Mouse (Mus musculus) frontal cortex, postnatal 10 days (tissue): ENCODE results near the gene Ube2s.

Experiments used
- DNase-seq, 2 experiments: peaks; one replicate each; pipeline ENCODE4 v3.0.0; 2022; ENCODE audit warnings: low spot score in 2 of 2, mixed read lengths in 1 of 2

Ube2s gene

GRCm38 (mm10) chr7:4777851-4778637 is 34.3 kb downstream of the Ube2s start:
- DNase-seq = no peak

DNA sequence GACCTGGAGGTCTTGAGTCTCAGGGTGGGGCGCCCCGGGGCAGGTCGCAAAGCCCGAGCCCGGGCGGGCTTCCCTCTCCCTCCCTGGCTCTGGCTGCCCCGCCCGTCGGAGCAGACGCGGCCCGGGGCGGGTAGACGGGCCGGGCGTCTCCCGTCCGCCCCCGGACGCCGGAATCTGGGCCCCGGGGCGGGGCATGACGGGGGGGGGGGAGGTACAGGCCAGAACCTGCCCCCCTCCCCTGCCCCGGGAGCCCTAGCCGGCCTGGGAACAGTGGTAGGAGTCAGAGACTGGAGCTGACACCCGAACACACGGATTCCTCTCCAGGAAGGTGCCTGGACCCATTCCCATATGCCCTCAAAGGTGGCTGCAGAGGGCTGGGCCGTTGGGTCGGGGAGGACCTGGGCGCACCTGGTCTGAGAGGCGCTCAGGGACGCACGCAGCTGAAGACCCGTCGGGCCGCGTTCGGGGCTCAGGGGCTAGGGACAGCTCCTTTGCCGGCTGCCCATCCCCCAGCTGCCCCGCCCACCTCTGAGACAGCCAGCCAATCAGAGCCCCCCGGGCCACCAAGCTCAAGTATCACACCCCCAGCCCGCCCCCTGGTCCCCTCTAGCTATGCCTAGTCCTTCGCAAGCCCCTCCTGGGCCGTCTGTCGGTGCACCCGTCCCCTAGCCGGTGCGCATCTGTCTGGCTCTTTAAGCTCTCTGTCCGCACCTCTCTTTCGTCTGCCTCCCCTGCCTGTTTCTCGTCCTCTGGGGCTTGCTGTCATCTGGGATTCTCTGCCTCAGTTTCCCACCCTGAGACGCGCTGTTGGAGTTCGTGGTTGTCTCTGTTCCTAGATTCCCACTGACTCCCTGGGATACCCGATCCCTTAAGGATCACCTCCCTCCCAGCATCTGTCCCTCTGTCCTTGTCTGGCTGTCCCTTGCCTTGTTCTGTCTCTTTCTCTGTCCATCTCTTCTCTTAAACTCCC is 35.2 kb downstream of the Ube2s start:
- peak in 1 of 2 experiments; percentile 39 for DNase-seq

DNA sequence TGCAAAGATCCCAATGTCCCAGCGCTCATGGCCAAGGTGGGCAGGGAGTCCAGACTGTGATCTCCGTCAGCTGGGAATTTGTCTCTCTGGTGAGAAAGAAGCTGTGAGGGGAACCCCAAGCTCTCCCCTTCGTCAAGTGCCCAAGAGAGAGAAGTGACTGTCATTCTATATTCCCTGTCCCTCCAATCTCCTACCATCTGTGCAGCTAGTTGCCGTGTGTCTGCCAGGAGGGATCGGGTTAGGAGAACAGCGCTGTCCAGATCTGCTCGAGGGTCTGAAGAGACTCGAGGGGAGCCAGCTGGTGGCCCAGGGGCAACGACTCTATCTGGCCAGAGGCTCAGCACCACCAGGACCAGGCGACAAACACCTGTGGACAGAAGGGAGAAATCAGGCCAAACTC is 36.3 kb downstream of the Ube2s start:
- DNase-seq = no peak

- no peak for DNase-seq
Measured at GRCm38 (mm10) chr7:4771202-4771601, 41.2 kb downstream of the Ube2s start, which contains the start of gene Fam71e2. Fam71e2 (minus strand) TSS chr7:4771302.

- DNase-seq = no peak
Measured at GRCm38 (mm10) chr7:4764946-4765710, 47.3 kb downstream of the Ube2s start.

- DNase-seq = no peak
Measured at GRCm38 (mm10) chr7:4759670-4760069, 52.7 kb downstream of the Ube2s start.

DNA sequence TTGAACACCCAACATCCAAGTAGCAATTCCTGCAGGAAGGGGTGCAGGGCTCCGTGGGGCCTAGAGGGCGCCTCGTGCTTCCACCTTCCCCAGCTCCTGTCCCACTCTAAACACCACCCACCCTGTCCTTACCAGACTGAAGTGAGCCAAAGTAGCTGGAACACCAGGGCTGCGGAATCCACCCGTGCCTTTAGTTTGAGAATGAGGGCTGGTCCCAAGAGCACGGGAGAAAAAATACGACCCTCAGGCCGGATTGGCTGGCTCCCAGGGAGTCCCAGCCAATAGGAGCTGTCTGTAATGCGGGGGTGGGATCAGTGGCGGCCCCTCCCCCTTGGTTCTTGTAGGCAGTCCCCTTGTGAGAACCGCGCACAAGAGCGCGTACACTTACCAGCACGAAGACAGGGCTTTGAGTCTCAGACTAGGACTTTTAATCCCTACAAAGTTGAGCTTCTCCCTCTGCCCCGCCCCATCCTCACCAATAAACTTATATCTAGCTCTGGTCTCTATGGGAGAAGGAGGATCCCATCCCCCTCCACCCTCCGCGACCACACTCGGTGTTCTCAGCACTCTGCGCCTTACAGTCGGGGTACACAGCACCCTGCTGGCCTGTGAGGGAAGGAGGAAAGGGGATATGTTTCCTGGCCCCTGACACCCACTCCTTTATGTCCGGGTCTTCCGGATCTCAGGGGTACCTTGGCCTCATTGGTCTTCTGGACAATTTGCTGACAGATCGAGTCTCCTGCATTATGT is 59.4 kb downstream of the Ube2s start, which contains the start of gene Cox6b2:
Gene Cox6b2, minus strand, starts transcription at position 274 of the 750 bp plus-strand sequence.
- peak; percentile 72 to 76 for DNase-seq

DNA sequence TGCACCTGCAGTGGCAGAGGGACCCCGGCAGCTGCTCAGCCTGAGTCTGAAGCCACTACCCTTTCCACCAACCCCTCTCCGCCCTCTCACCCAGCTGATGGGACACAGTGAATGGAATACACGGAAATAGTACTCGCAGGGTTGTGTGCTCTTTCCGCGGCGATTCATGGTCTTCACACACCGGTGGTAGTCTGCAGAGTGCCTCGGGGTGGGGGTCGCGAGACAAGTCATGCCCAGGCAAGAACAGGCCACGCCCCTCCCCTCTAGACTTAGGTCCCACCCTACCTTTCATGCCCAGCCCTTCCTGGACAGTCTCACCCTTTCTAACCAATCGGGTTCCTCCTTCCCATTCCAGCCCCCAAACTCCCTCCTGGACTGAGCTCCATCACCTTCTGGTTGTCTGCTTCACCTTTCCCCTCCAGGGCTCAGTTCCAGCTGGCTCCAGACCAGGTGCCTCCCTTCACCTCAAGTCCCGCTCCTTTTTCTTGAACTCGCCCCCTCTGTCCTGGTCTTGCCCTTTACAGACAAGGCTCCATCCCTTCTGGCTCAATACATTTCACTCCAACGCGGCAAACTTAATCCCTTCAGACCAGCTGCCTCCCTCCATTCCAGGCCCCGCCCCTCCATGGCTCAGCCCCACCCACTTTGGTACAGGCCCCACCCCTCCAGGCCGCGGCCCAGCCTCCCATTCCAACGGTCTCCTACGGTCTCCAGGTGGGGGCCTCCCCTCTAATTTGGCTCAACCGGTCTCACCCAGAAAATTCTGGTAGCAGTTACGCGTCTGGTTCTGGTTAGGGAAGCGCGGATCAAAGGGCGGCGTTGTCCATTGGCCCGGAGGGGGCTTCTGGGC is 60.2 kb downstream of the Ube2s start:
- peak; percentile 18 to 19 for DNase-seq

DNA sequence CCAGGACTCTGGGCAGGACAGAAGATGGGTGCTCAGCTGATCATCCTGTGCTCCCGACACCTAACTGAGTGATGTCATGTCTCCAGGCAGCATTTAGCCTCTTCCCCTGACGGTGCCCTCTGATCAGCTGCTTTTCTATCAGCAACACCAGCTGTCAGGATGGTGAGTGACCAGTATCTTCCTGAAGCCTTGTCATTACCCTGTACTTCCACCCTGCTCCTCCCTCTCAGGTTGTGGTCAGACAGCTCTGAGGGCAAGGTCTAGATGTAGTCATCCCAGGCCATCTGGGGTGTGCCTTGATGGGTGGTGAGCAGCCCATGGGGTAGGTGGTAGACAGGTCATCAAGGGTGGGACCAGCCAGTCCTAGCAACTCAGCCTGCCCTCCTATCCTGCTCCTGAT is 63.2 kb downstream of the Ube2s start:
- no peak for DNase-seq

GRCm38 (mm10) chr7:4748321-4748720 is 64.1 kb downstream of the Ube2s start:
- no peak for DNase-seq

DNA sequence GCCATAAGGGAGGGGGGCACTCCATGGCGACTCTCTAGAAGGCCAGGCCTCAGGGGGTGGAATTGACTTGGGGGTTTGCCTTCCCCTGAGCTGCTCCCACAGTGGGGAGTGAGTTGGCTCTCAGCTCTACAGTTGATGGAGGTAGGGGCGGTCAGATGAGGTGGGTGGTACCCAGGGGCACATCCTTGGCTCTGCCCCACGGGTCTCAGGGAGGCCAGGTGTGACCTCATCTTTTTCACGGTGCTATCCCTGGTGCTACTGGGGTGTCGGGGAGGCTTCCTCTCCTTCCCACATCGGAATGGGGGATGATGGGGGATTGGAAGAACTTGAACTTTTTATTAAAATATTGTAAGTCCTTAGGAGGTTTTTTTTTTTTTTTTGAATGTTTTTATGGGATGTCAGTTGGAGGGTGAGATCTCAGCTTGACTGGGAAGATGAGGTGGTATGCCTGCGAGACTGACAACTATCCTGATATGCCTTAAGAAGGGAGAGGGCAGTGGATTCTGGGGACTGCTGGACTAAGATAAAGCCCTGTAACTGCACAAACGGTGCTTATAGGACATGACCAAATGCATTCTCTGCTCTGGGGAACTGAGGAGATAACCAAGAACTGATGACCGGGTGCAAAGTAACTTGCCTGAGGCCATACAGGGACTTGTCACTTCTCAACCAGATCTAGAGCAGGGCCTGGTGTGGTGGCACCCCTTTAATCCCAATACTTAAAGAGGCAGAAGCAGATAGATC is 65.1 kb downstream of the Ube2s start:
- DNase-seq = no peak

- no peak for DNase-seq
Measured at GRCm38 (mm10) chr7:4746326-4746980, 65.9 kb downstream of the Ube2s start.

DNA sequence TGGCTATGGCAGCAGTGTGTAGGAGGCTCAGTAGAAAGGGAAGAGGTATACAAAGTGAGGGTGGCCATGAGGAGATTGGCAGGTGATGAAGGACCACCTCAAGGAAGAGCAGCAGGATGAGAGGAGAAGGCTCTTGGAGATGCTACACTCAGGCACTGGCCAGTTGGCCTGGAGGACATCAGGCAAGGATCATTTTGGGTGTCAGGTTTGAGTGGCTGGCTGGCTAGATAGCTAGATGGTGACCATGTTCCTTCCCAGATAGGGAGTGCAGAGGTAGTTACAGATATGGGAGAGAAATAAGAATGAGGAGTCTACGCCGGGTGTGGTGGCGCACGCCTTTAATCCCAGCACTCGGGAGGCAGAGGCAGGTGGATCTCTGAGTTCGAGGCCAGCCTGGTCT is 67.5 kb downstream of the Ube2s start:
- no peak for DNase-seq
